Mouse (Mus musculus) midbrain, embryonic 11.5 days (tissue): ENCODE data around the gene Cct8l1. TPM values are rescaled to one million over a fixed set of nuclear protein-coding genes. Genes with fewer than 3 reads are reported as not detected.

ENCODE experiments used
- ATAC-seq: fragments of 200-750 bp; cut with Nextera tagmentation; 2 replicates; pipeline ENCODE4 v1.8.0; 2017; ENCODE audit warnings: moderate TSS enrichment, moderate library complexity; ENCODE audit not compliant: low FRiP score
- DNase-seq: peaks from one replicate; pipeline ENCODE4 v3.0.0; 2015; ENCODE audit warnings: low spot score; ENCODE audit errors: missing footprints
- H3K27ac ChIP-seq: fragments of 300-500 bp; sonication (generic); 2 replicates; pipeline ENCODE4 v1.5.1; 2014; ENCODE audit warnings: low read depth, low read length
- H3K27me3 ChIP-seq: fragments of 300-500 bp; sonication (generic); 2 replicates; pipeline ENCODE4 v1.6.1; 2014; ENCODE audit warnings: mild to moderate bottlenecking, low read length, moderate library complexity, mixed read lengths; ENCODE audit not compliant: control insufficient read depth, insufficient read depth
- H3K36me3 ChIP-seq: fragments of 300-500 bp; sonication (generic); 2 replicates; pipeline ENCODE4 v1.6.1; 2014; ENCODE audit warnings: mild to moderate bottlenecking, low read length, moderate library complexity, mixed read lengths; ENCODE audit not compliant: control insufficient read depth, insufficient read depth
- H3K4me1 ChIP-seq: fragments of 300-500 bp; sonication (generic); 2 replicates; pipeline ENCODE4 v1.6.1; 2014; ENCODE audit warnings: low read length; ENCODE audit not compliant: control insufficient read depth, insufficient read depth
- H3K4me2 ChIP-seq: fragments of 300-500 bp; sonication (generic); 2 replicates; pipeline ENCODE4 v1.6.1; 2014; ENCODE audit warnings: mild to moderate bottlenecking, moderate library complexity
- H3K4me3 ChIP-seq: fragments of 300-500 bp; sonication (generic); 2 replicates; pipeline ENCODE4 v1.5.1; 2014; ENCODE audit warnings: low read depth, low read length
- H3K9ac ChIP-seq: fragments of 300-500 bp; sonication (generic); 2 replicates; pipeline ENCODE4 v1.6.1; 2014; ENCODE audit warnings: low read length
- H3K9me3 ChIP-seq: fragments of 300-500 bp; sonication (generic); 2 replicates; pipeline ENCODE4 v1.6.1; 2016; ENCODE audit warnings: low read length; ENCODE audit not compliant: control insufficient read depth
- WGBS: fragments of 180-500 bp; shearing (Covaris S2); extraction: QIAGEN DNeasy Blood & Tissue Kit; methylation state at CpG from one replicate; pipeline ENCODE4 v1.1.7; 2014; 5-methylcytosine and 5-hydroxymethylcytosine counted together
- polyA plus RNA-seq: library from polyadenylated mRNA; unstranded; fragments of >200 nt; fragmentation: Nextera tagmentation; extraction: Ambion mirVana; gene quantifications from 2 replicates; pipeline ENCODE4 v1.2.1, GENCODE M21; 2014

Gene Cct8l1
- polyA plus RNA-seq: not detected in 2 replicates

- Histone ChIP-seq H3K4me1 (no peaks in the 10 kb centered on the region), H3K9ac (no peak within 1 kb of the TSS), H3K4me3 (no peak within 1 kb of the TSS), H3K4me2 (no peak within 1 kb of the TSS), H3K36me3 (no peaks in the 10 kb centered on the region), H3K9me3 (no peaks in the 10 kb centered on the region), H3K27me3 (no peaks in the 10 kb centered on the region), H3K27ac (no peak within 1 kb of the TSS)
- ATAC-seq (no peak), DNase-seq (no peak)
- WGBS: 91% methylated on average over 5 of the region's 5 CpGs
These were observed at the start of gene Cct8l1 for GRCm38 (mm10) chr5:25515767-25516166. Gene Cct8l1 (plus strand): TSS chr5:25516067.

- Histone ChIP-seq H3K9me3 (no peaks in the 10 kb centered on the region), H3K27me3 (no peaks in the 10 kb centered on the region), H3K4me1 (no peaks in the 10 kb centered on the region), H3K27ac (no peak overlapping the region), H3K4me3 (peak overlapping the region; percentile 27), H3K9ac (0 out of 2 replicates have a peak overlapping the region, but pooled peaks have one; percentile 27), H3K36me3 (no peaks in the 10 kb centered on the region), H3K4me2 (peak overlapping the region; percentile 42)
- 6% methylated on average over 6 of the region's 6 CpGs for WGBS
- no peak for DNase-seq
- peak; percentile 55 for ATAC-seq
These were observed 43.8 kb upstream of the Cct8l1 start for GRCm38 (mm10) chr5:25472070-25472469.

GRCm38 (mm10) chr5:25475789-25476188, 40.1 kb upstream of the Cct8l1 start:
- DNase-seq (no peak), ATAC-seq (no peak)
- H3K4me2 ChIP-seq: no peak overlapping the region
- no peaks in the 10 kb centered on the region for H3K9me3 ChIP-seq
- no peak overlapping the region for H3K9ac ChIP-seq
- no peaks in the 10 kb centered on the region for H3K36me3 ChIP-seq
- H3K27ac ChIP-seq: no peak overlapping the region
- no peaks in the 10 kb centered on the region for H3K4me1 ChIP-seq
- WGBS: 89% methylated on average over 2 of the region's 2 CpGs
- H3K27me3 ChIP-seq: no peaks in the 10 kb centered on the region
- H3K4me3 ChIP-seq: no peak overlapping the region

- Histone ChIP-seq H3K27me3 (no peaks in the 10 kb centered on the region), H3K9ac (no peak overlapping the region), H3K4me1 (no peaks in the 10 kb centered on the region), H3K27ac (no peak overlapping the region), H3K9me3 (no peaks in the 10 kb centered on the region), H3K4me2 (no peak overlapping the region), H3K36me3 (no peaks in the 10 kb centered on the region), H3K4me3 (no peak overlapping the region)
- no peak for ATAC-seq
- DNase-seq: no peak
These were observed 37.0 kb upstream of the Cct8l1 start for GRCm38 (mm10) chr5:25478863-25479262.

- Histone ChIP-seq H3K4me1 (peaks cover 14% of the 10 kb centered on the region; the same call in 1 of the 2 replicates), H3K9me3 (no peaks in the 10 kb centered on the region), H3K4me2 (peak overlapping the region; percentile 79), H3K27ac (no peak overlapping the region), H3K27me3 (no peaks in the 10 kb centered on the region; the same call in 1 of the 2 replicates), H3K4me3 (peak overlapping the region; percentile 99), H3K36me3 (no peaks in the 10 kb centered on the region), H3K9ac (peak overlapping the region; percentile 79)
- no peak for ATAC-seq
- WGBS: 56% methylated on average over 2 of the region's 2 CpGs
- no peak for DNase-seq
These were observed 19.2 kb upstream of the Cct8l1 start for GRCm38 (mm10) chr5:25496652-25497051.

GRCm38 (mm10) chr5:25497369-25497719, 18.5 kb upstream of the Cct8l1 start:
- H3K4me1 ChIP-seq: peaks cover 14% of the 10 kb centered on the region; the same call in 1 of the 2 replicates
- H3K4me3 ChIP-seq: peak overlapping the region; percentile 99
- H3K27me3 ChIP-seq: no peaks in the 10 kb centered on the region; the same call in 1 of the 2 replicates
- H3K9me3 ChIP-seq: no peaks in the 10 kb centered on the region
- H3K4me2 ChIP-seq: peak overlapping the region; percentile 79
- H3K9ac ChIP-seq: peak overlapping the region; percentile 79
- ATAC-seq: no peak
- H3K36me3 ChIP-seq: no peaks in the 10 kb centered on the region
- H3K27ac ChIP-seq: no peak overlapping the region
- WGBS: under 1% methylated on average over 10 of the region's 10 CpGs
- DNase-seq: no peak

GRCm38 (mm10) chr5:25497720-25498345, 18.0 kb upstream of the Cct8l1 start:
- DNase-seq (peak; percentile 96), ATAC-seq (peak; percentile 12)
- Histone ChIP-seq H3K4me3 (peak overlapping the region; percentile 99), H3K36me3 (no peaks in the 10 kb centered on the region), H3K9me3 (no peaks in the 10 kb centered on the region), H3K9ac (peak overlapping the region; percentile 79), H3K27me3 (no peaks in the 10 kb centered on the region; the same call in 1 of the 2 replicates), H3K4me2 (peak overlapping the region; percentile 79), H3K27ac (peak overlapping the region; percentile 98), H3K4me1 (peaks cover 14% of the 10 kb centered on the region; the same call in 1 of the 2 replicates)
- WGBS: under 1% methylated on average over 56 of the region's 78 CpGs

GRCm38 (mm10) chr5:25498346-25498820, 17.5 kb upstream of the Cct8l1 start, which contains the start of gene Kmt2c:
Gene Kmt2c (minus strand): TSS chr5:25498783.
- WGBS: under 1% methylated on average over 37 of the region's 54 CpGs
- no peak for DNase-seq

GRCm38 (mm10) chr5:25498821-25499422, 16.9 kb upstream of the Cct8l1 start:
- Histone ChIP-seq H3K36me3 (no peaks in the 10 kb centered on the region), H3K4me2 (peak overlapping the region; percentile 80), H3K4me1 (peaks cover 14% of the 10 kb centered on the region; the same call in 1 of the 2 replicates), H3K9ac (peak overlapping the region; percentile 79), H3K4me3 (peak overlapping the region; percentile 99), H3K9me3 (no peaks in the 10 kb centered on the region), H3K27me3 (no peaks in the 10 kb centered on the region; the same call in 1 of the 2 replicates), H3K27ac (peak overlapping the region; percentile 99)
- DNase-seq: peak; percentile 97
- WGBS: under 1% methylated on average over 38 of the region's 87 CpGs
- peak; percentile 87 for ATAC-seq

More at GRCm38 (mm10) chr5:25498346-25498820, 17.5 kb upstream of the Cct8l1 start, which contains the start of gene Kmt2c:
- Histone ChIP-seq H3K27ac (peak within 1 kb of the TSS; percentile 99), H3K4me3 (peak within 1 kb of the TSS; percentile 99), H3K4me2 (peak within 1 kb of the TSS; percentile 80), H3K9me3 (no peaks in the 10 kb centered on the region), H3K9ac (peak within 1 kb of the TSS; percentile 79), H3K4me1 (peaks cover 14% of the 10 kb centered on the region; the same call in 1 of the 2 replicates), H3K27me3 (no peaks in the 10 kb centered on the region; the same call in 1 of the 2 replicates), H3K36me3 (no peaks in the 10 kb centered on the region)
- peak; percentile 15 for ATAC-seq
